Comparison of ENCODE assay signal across 15 mouse cellular contexts in genomic region chr2:173716966-173717365, GRCm38 (mm10). TPM values are rescaled to one million over a fixed set of nuclear protein-coding genes. Genes with fewer than 3 reads are reported as not detected.
"Had no signal": no experiment of that assay in that cellular context is flagged by ENCODE, and none has a peak within 500 bp of the region (broad histone marks: within the 10 kb centered on the region; RNA-seq: fewer than 3 reads in every experiment).

No protein-coding gene starts in this region.

- DNase-seq: kidney, adult 11 months; kidney, adult 8-10 months; kidney, postnatal 10 days; kidney, postnatal 36 days; liver; lung, adult 18-20 months; lung, postnatal 10 days; lung, postnatal 36 days; retina, postnatal 1 day; spleen, adult 18-20 months; thymus, postnatal 25 days had no signal

RNA-seq across cellular contexts. Expression of gene 1700010B08Rik, which starts 2.2 kb away (rescaled TPM):
- total RNA-seq: left cerebral cortex, adult 2 months; left cerebral cortex, postnatal 14 days; monocyte, adult 5-6 weeks; neutrophil, adult 5-6 weeks had no signal
